Mouse (Mus musculus): ENCODE measurements around the gene Olfr432. TPM values are rescaled to one million over a fixed set of nuclear protein-coding genes. Genes with fewer than 3 reads are reported as not detected.
"Not testable (repeated sequence)": the region's sequence is repeated elsewhere in the genome, so short reads cannot be mapped to it uniquely, and the experiment has no call there.

The Olfr432 gene
- not detected in 2 replicates for polyA plus RNA-seq (2015; fragmentation: Nextera tagmentation; extraction: Ambion mirVana)

GRCm38 (mm10) chr1:174048893-174049292, at the start of gene Olfr432:
TSS of gene Olfr432 (plus strand) at chr1:174049205.
- ATAC-seq (ENCODE audit: low FRiP score, low TSS enrichment), result no peak
- Histone ChIP-seq H3K36me3 (ENCODE audit: insufficient read depth, low read length) (no peaks in the 10 kb centered on the region), H3K27ac (ENCODE audit: low read length) (no peak within 1 kb of the TSS), H3K4me2 (replicated peaks; ENCODE audit: low read depth, low read length) (no peak within 1 kb of the TSS), H3K9ac (replicated peaks; ENCODE audit: low read length) (no peak within 1 kb of the TSS), H3K9me3 (ENCODE audit: low read length) (no peaks in the 10 kb centered on the region), H3K4me3 (ENCODE audit: low read length) (no peak within 1 kb of the TSS), H3K27me3 (ENCODE audit: insufficient read depth, low read length) (no peaks in the 10 kb centered on the region), H3K4me1 (ENCODE audit: insufficient read depth, low read length) (no peaks in the 10 kb centered on the region)
- WGBS, result 65% methylated on average over 2 of the region's 2 CpGs

DNA sequence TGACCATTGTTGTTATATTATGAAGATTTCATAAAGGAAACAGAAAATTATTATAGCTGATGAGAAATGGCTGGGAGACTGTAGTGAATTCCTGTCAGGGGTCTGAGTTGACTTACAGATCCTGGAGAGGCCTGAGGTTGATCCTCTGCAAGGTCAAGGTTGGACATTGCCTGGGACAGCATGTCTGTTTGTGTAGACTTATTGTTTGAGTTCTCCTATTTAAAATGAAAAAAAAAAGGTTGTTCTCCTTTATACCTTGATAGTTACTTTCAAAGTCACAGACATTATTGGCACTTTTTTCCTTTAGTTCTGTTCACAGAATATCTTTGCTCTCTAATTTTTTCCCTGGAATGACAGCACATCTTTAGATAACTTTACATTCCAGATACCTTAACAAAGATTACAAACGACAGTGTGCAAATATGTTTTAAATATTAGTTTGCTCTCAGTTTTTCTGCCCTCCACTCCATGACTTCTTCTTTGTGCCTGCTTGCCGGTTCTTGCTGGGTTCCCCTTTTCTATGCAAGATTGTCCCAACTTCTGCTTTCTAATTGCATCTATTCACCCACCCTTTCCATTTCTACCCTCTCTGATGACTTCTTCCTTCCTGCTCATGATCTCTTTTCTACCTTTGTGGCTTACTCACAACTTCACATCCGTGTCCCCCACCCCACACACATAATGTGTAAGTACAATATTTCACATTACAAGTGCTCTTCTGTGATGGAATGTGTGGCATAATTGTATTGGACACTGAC, 44.5 kb upstream of the Olfr432 start:
- 85% methylated on average over 2 of the region's 3 CpGs for WGBS
- not testable (repeated sequence) for H3K27ac ChIP-seq (ENCODE audit: low read length); H3K4me2 ChIP-seq (replicated peaks; ENCODE audit: low read depth, low read length); H3K4me3 ChIP-seq (ENCODE audit: low read length); H3K4me1 ChIP-seq (ENCODE audit: insufficient read depth, low read length); H3K36me3 ChIP-seq (ENCODE audit: insufficient read depth, low read length); H3K9ac ChIP-seq (replicated peaks; ENCODE audit: low read length); ATAC-seq (ENCODE audit: low FRiP score, low TSS enrichment); H3K27me3 ChIP-seq (ENCODE audit: insufficient read depth, low read length); H3K9me3 ChIP-seq (ENCODE audit: low read length)

DNA sequence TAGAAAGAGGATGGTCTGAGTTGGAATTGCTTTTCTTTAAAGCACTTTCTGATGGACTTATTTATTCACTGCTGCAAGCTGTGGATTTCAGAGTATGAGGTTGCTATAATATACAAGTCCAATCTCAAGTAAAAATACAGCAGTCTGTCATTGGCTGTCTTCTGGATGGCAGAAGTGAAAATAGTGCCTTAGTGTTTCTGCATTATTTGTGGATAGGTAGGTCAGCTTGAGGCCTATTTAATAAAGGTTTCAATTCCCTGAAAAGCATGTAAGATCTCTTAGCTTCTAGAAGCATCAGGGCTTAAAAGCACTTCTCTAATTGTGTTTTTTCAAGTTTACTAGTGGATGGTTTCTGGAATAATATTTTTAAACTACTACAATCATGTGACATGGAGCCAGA, 42.0 kb upstream of the Olfr432 start:
- H3K27me3 ChIP-seq (ENCODE audit: insufficient read depth, low read length); H3K36me3 ChIP-seq (ENCODE audit: insufficient read depth, low read length); H3K4me1 ChIP-seq (ENCODE audit: insufficient read depth, low read length); H3K4me2 ChIP-seq (replicated peaks; ENCODE audit: low read depth, low read length); H3K4me3 ChIP-seq (ENCODE audit: low read length); H3K9me3 ChIP-seq (ENCODE audit: low read length); ATAC-seq (ENCODE audit: low FRiP score, low TSS enrichment); H3K27ac ChIP-seq (ENCODE audit: low read length); H3K9ac ChIP-seq (replicated peaks; ENCODE audit: low read length): not testable (repeated sequence)

DNA sequence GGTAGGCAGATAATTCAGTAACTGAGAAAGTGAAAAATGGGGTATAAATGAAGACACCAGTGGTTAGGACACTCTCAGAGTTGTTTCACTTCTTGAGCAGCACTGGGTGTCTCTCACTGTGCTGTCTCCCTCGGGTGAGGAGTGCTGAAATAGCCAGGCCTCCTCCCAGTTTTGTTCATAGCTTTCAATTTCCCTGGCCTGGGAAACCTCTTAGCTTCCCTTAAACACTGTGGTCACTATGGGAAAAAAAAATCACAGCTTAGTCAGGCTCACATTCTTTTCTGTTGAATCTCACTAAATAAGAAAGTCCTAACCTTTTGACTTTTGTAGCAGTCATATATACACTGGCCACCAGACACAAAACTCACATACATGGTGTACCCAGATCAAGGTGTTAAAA, 17.3 kb upstream of the Olfr432 start, which contains the start of gene Ifi205:
Ifi205 (minus strand) TSS at position 113 of the 400 bp plus-strand sequence.
- ATAC-seq (ENCODE audit: low FRiP score, low TSS enrichment), result no peak
- 30% methylated on average over 1 of the region's 1 CpGs for WGBS

DNA sequence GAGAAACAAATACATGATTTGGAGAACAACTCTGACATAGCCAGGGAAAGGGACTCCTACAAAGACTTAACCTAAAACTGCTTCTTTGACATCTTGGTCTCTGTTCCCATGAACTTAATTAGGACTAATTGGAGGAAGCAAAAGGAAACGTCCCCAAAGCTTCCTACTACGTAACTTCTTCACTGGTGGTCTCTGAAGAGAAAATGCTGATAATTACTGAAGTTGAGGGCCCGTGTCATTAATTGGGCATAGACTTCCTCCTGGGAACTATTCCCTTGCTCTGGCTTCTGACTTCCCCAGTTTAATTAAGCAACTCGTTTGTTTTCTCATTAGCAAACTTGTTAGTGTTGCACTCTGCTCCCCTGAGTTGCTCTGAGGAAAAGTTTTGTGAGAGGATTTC, 13.2 kb upstream of the Olfr432 start:
- Histone ChIP-seq H3K4me1 (ENCODE audit: insufficient read depth, low read length) (no peaks in the 10 kb centered on the region), H3K9ac (replicated peaks; ENCODE audit: low read length) (no peak overlapping the region), H3K27ac (ENCODE audit: low read length) (no peak overlapping the region), H3K9me3 (ENCODE audit: low read length) (no peaks in the 10 kb centered on the region), H3K4me2 (replicated peaks; ENCODE audit: low read depth, low read length) (no peak overlapping the region), H3K36me3 (ENCODE audit: insufficient read depth, low read length) (no peaks in the 10 kb centered on the region), H3K4me3 (ENCODE audit: low read length) (no peak overlapping the region), H3K27me3 (ENCODE audit: insufficient read depth, low read length) (no peaks in the 10 kb centered on the region)
- 64% methylated on average over 4 of the region's 4 CpGs for WGBS
- no peak for ATAC-seq (ENCODE audit: low FRiP score, low TSS enrichment)

More for the DNA sequence above, 17.3 kb upstream of the Olfr432 start, which contains the start of gene Ifi205:
- no peaks in the 10 kb centered on the region for H3K27me3 ChIP-seq (ENCODE audit: insufficient read depth, low read length)
- H3K9ac ChIP-seq (replicated peaks; ENCODE audit: low read length), result no peak within 1 kb of the TSS
- H3K4me1 ChIP-seq (ENCODE audit: insufficient read depth, low read length), result no peaks in the 10 kb centered on the region
- H3K4me2 ChIP-seq (replicated peaks; ENCODE audit: low read depth, low read length), result no peak within 1 kb of the TSS
- H3K36me3 ChIP-seq (ENCODE audit: insufficient read depth, low read length), result no peaks in the 10 kb centered on the region
- no peak within 1 kb of the TSS for H3K27ac ChIP-seq (ENCODE audit: low read length)
- no peaks in the 10 kb centered on the region for H3K9me3 ChIP-seq (ENCODE audit: low read length)
- no peak within 1 kb of the TSS for H3K4me3 ChIP-seq (ENCODE audit: low read length)

GRCm38 (mm10) chr1:174038480-174038879, 10.5 kb upstream of the Olfr432 start:
- H3K27ac ChIP-seq (ENCODE audit: low read length), result no peak overlapping the region
- H3K4me1 ChIP-seq (ENCODE audit: insufficient read depth, low read length), result no peaks in the 10 kb centered on the region
- no peak for ATAC-seq (ENCODE audit: low FRiP score, low TSS enrichment)
- H3K36me3 ChIP-seq (ENCODE audit: insufficient read depth, low read length), result no peaks in the 10 kb centered on the region
- H3K4me2 ChIP-seq (replicated peaks; ENCODE audit: low read depth, low read length), result no peak overlapping the region
- 83% methylated on average over 3 of the region's 3 CpGs for WGBS
- no peaks in the 10 kb centered on the region for H3K27me3 ChIP-seq (ENCODE audit: insufficient read depth, low read length)
- no peak overlapping the region for H3K4me3 ChIP-seq (ENCODE audit: low read length)
- H3K9ac ChIP-seq (replicated peaks; ENCODE audit: low read length), result no peak overlapping the region
- no peaks in the 10 kb centered on the region for H3K9me3 ChIP-seq (ENCODE audit: low read length)

DNA sequence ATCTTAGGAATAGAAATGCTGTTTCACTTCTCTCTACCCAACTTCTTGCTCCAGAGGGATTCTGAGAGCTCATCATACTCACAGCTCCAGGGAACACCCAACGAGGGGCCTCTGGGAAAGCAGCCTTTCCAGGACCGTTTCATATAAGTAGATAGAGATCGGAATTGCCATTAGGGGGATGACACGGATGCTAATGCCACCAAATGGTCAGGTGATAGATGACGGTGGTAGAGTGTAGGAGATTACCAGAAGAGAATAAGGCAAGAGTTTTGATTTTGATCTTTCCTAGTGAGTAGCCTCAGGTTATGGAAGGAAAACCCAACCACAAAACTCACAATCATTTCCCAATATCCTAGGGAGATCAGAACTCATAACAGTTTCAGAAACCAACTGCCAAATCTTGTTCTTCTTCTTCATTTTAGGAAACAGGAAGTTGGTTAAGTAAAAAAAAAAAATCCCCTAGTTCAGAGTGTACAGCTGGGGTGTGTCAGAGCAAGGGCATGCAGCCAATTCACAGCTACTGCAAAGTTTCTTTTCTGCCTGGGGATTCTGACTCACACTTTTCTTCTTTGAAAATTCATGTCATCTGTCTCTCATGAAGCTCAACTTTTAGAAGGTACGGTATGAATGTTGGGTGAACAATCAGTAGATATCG, 8.4 kb upstream of the Olfr432 start, which contains the start of gene Olfr433:
Olfr433 (plus strand) TSS at position 183 of the 655 bp plus-strand sequence.
- H3K36me3 ChIP-seq (ENCODE audit: insufficient read depth, low read length), result no peaks in the 10 kb centered on the region
- no peak within 1 kb of the TSS for H3K9ac ChIP-seq (replicated peaks; ENCODE audit: low read length)
- H3K27me3 ChIP-seq (ENCODE audit: insufficient read depth, low read length), result no peaks in the 10 kb centered on the region
- H3K4me3 ChIP-seq (ENCODE audit: low read length), result no peak within 1 kb of the TSS
- no peaks in the 10 kb centered on the region for H3K9me3 ChIP-seq (ENCODE audit: low read length)
- H3K27ac ChIP-seq (ENCODE audit: low read length), result no peak within 1 kb of the TSS
- 66% methylated on average over 7 of the region's 7 CpGs for WGBS
- peak; percentile 67; the same call in 1 of the 2 replicates for ATAC-seq (ENCODE audit: low FRiP score, low TSS enrichment)
- no peaks in the 10 kb centered on the region for H3K4me1 ChIP-seq (ENCODE audit: insufficient read depth, low read length)
- H3K4me2 ChIP-seq (replicated peaks; ENCODE audit: low read depth, low read length), result no peak within 1 kb of the TSS

DNA sequence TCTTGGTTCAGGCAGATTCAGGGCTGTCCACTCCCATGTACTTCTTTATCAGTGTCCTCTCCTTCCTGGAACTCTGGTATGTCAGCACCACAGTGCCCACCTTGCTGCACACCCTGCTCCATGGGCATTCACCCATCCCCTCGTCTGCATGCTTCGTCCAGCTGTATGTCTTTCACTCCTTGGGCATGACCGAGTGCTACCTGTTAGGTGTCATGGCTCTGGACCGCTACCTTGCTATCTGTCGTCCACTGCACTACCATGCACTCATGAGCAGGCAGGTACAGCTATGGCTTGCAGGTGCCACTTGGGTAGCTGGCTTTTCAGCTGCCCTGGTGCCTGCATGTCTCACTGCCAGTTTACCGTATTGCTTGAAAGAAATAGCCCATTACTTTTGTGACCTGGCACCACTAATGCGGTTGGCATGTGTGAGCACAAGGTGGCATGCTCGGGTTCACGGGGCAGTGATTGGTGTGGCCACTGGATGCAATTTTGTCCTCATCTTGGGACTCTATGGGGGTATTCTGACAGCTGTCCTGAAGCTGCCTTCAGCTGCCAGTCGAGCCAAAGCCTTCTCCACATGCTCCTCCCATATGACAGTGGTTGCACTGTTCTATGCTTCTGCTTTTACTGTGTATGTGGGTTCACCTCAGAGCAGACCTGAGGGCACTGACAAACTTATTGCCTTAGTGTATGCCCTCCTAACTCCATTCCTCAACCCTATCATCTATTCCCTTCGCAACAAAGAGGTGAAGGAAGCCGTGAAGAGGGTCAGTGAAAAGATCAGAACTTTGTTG, 6.7 kb upstream of the Olfr432 start:
- H3K27ac ChIP-seq (ENCODE audit: low read length); H3K36me3 ChIP-seq (ENCODE audit: insufficient read depth, low read length); H3K4me2 ChIP-seq (replicated peaks; ENCODE audit: low read depth, low read length); H3K9ac ChIP-seq (replicated peaks; ENCODE audit: low read length); H3K4me1 ChIP-seq (ENCODE audit: insufficient read depth, low read length); H3K9me3 ChIP-seq (ENCODE audit: low read length); H3K4me3 ChIP-seq (ENCODE audit: low read length); ATAC-seq (ENCODE audit: low FRiP score, low TSS enrichment); H3K27me3 ChIP-seq (ENCODE audit: insufficient read depth, low read length): not testable (repeated sequence)
- WGBS, result 87% methylated on average over 12 of the region's 12 CpGs

GRCm38 (mm10) chr1:174044431-174044830, 4.6 kb upstream of the Olfr432 start:
- Histone ChIP-seq H3K9me3 (ENCODE audit: low read length) (no peaks in the 10 kb centered on the region), H3K27ac (ENCODE audit: low read length) (no peak overlapping the region), H3K4me2 (replicated peaks; ENCODE audit: low read depth, low read length) (no peak overlapping the region), H3K4me1 (ENCODE audit: insufficient read depth, low read length) (no peaks in the 10 kb centered on the region), H3K27me3 (ENCODE audit: insufficient read depth, low read length) (no peaks in the 10 kb centered on the region), H3K36me3 (ENCODE audit: insufficient read depth, low read length) (no peaks in the 10 kb centered on the region), H3K4me3 (ENCODE audit: low read length) (no peak overlapping the region), H3K9ac (replicated peaks; ENCODE audit: low read length) (no peak overlapping the region)
- no peak for ATAC-seq (ENCODE audit: low FRiP score, low TSS enrichment)
- WGBS, result 61% methylated on average over 2 of the region's 2 CpGs
